Mouse (Mus musculus) lung, adult 2 months (tissue): ENCODE measurements around the gene Cdk12.

Experiments
- CTCF ChIP-seq: fragments of 200-500 bp; IDR thresholded peaks from 2 replicates; pipeline ENCODE4 v1.5.1; 2011; ENCODE audit warnings: mild to moderate bottlenecking, low read length, control low read depth; ENCODE audit not compliant: insufficient read depth
- POLR2A ChIP-seq: fragments of 200-500 bp; IDR thresholded peaks from 2 replicates; pipeline ENCODE4 v1.6.1; 2011; ENCODE audit warnings: low read depth, mild to moderate bottlenecking, control low read depth, low read length, borderline replicate concordance; ENCODE audit errors: extremely low read depth

DNA sequence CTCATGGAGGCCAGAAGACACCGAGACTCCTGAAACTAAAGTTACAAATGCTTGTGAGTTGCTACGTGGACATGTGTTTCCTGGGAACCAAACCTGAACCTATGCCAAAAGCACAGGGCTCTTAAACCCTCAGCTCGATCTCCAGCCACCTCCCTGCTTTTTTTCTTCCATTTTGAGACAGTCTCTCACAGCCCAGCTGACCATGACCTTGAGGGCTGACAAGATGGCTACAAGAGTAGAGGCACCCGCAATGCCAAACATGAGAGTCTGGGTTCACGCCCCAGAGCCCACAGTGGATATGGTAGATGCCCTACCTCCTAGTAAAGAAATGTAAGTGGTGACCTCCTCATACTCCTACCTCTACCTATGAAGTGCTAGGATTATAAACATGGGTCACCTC lies 12.0 kb upstream of the Cdk12 start:
- TF ChIP-seq CTCF (no peak), POLR2A (no peak)
